Mouse (Mus musculus): Measurements from ENCODE around the gene Runx2.

GRCm38 (mm10) chr17:44456696-44457095, 357.9 kb downstream of the Runx2 start:
- TF ChIP-seq CTCF (IDR thresholded peaks at IDR 0.05; ENCODE audit: low read depth, low read length) = no peak
- no peak for TF ChIP-seq POLR2A (IDR thresholded peaks at IDR 0.05; ENCODE audit: borderline replicate concordance, low read depth, low read length)

All from bone marrow macrophage, adult 2 months (primary cell).